Comparison of ENCODE assay signal across 14 mouse cellular contexts in genomic region chr13:97311340-97311739, GRCm38 (mm10).
DNase-seq lines count a peak whose midpoint lies in the region; ATAC-seq lines count a peak whose summit lies in the region.
"Had no signal": no experiment of that assay in that cellular context is flagged by ENCODE, and none has a peak within 500 bp of the region (broad histone marks: within the 10 kb centered on the region; RNA-seq: fewer than 3 reads in every experiment).

No protein-coding gene starts in this region.

- ATAC-seq in hindbrain, embryonic 13.5 days (ENCODE audit: low FRiP score) = no peak
- ATAC-seq in lung, embryonic 15.5 days (ENCODE audit: borderline replicate concordance, extremely low read depth, low FRiP score, low TSS enrichment) = no peak

- H3K27ac ChIP-seq in hindbrain, embryonic 10.5 days = peak overlapping the region; percentile 77
- H3K27ac ChIP-seq in hindbrain, embryonic 13.5 days = no peak overlapping the region
- H3K27ac ChIP-seq in lung, embryonic 15.5 days = peak overlapping the region; percentile 51; the same call in 1 of the 2 replicates
- peak overlapping the region; percentile 76 for H3K27ac ChIP-seq in embryonic facial prominence, embryonic 10.5 days (replicated peaks)
- H3K27ac ChIP-seq: limb, embryonic 12.5 days had no signal

- H3K4me3 ChIP-seq in hindbrain, embryonic 10.5 days = no peak overlapping the region
- H3K4me3 ChIP-seq in hindbrain, embryonic 13.5 days = no peak overlapping the region
- H3K4me3 ChIP-seq in lung, embryonic 15.5 days = no peak overlapping the region
- no peak overlapping the region for H3K4me3 ChIP-seq in embryonic facial prominence, embryonic 10.5 days
- H3K4me3 ChIP-seq: limb, embryonic 12.5 days had no signal

- H3K9me3 ChIP-seq in hindbrain, embryonic 10.5 days = no peaks in the 10 kb centered on the region
- H3K9me3 ChIP-seq in hindbrain, embryonic 13.5 days = no peaks in the 10 kb centered on the region
- no peaks in the 10 kb centered on the region for H3K9me3 ChIP-seq in lung, embryonic 15.5 days
- no peaks in the 10 kb centered on the region for H3K9me3 ChIP-seq in embryonic facial prominence, embryonic 10.5 days
- H3K9me3 ChIP-seq: limb, embryonic 12.5 days had no signal

- no peak overlapping the region; the same call in 1 of the 2 replicates for H3K9ac ChIP-seq in hindbrain, embryonic 13.5 days
- H3K9ac ChIP-seq in lung, embryonic 15.5 days = no peak overlapping the region
- H3K9ac ChIP-seq: limb, embryonic 12.5 days had no signal

- peaks cover 46% of the 10 kb centered on the region for H3K4me1 ChIP-seq in hindbrain, embryonic 10.5 days (replicated peaks)
- peaks cover 27% of the 10 kb centered on the region for H3K4me1 ChIP-seq in hindbrain, embryonic 13.5 days (replicated peaks)
- H3K4me1 ChIP-seq in lung, embryonic 15.5 days = peaks cover 31% of the 10 kb centered on the region
- peaks cover 43% of the 10 kb centered on the region for H3K4me1 ChIP-seq in embryonic facial prominence, embryonic 10.5 days

- DNase-seq in hindbrain, embryonic 10.5 days (ENCODE audit: low spot score) = peak; percentile 65
- DNase-seq in lung, postnatal 10 days = no peak
- DNase-seq in brain, adult 2 months (ENCODE audit: low read depth, low spot score) = peak; percentile 15
- peak; percentile 31 for DNase-seq in embryonic facial prominence, embryonic 10.5 days (ENCODE audit: low spot score)
- no peak for DNase-seq in left cerebral cortex, adult 11 months (ENCODE audit: low spot score)
- DNase-seq in cerebellum, adult 11 months = no peak
- DNase-seq: cerebellum, postnatal 10 days; gastrocnemius, postnatal 10 days; right cerebral cortex, postnatal 14 days; thymus, postnatal 4 days had no signal

- peaks cover 9% of the 10 kb centered on the region; the same call in 1 of the 2 replicates for H3K27me3 ChIP-seq in hindbrain, embryonic 10.5 days (ENCODE audit: insufficient read depth, poor library complexity, severe bottlenecking)
- no peaks in the 10 kb centered on the region for H3K27me3 ChIP-seq in hindbrain, embryonic 13.5 days
- H3K27me3 ChIP-seq in lung, embryonic 15.5 days = no peaks in the 10 kb centered on the region
- 0 out of 2 replicates have a peak, but pooled peaks cover 3% of the 10 kb centered on the region for H3K27me3 ChIP-seq in embryonic facial prominence, embryonic 10.5 days (replicated peaks; ENCODE audit: low read depth, poor library complexity, severe bottlenecking)
- H3K27me3 ChIP-seq: CH12.LX; limb, embryonic 12.5 days had no signal

- no peaks in the 10 kb centered on the region for H3K36me3 ChIP-seq in hindbrain, embryonic 10.5 days
- H3K36me3 ChIP-seq in hindbrain, embryonic 13.5 days = no peaks in the 10 kb centered on the region
- H3K36me3 ChIP-seq in lung, embryonic 15.5 days = no peaks in the 10 kb centered on the region
- no peaks in the 10 kb centered on the region for H3K36me3 ChIP-seq in embryonic facial prominence, embryonic 10.5 days (replicated peaks)
- H3K36me3 ChIP-seq: limb, embryonic 12.5 days had no signal

- 6% methylated on average over 4 of the region's 4 CpGs for WGBS in hindbrain, embryonic 10.5 days
- WGBS in hindbrain, embryonic 13.5 days = 3% methylated on average over 4 of the region's 4 CpGs
- WGBS in lung, embryonic 15.5 days = 27% methylated on average over 4 of the region's 4 CpGs
- WGBS in embryonic facial prominence, embryonic 10.5 days = 8% methylated on average over 4 of the region's 4 CpGs

- no peak overlapping the region for H3K4me2 ChIP-seq in hindbrain, embryonic 13.5 days
- H3K4me2 ChIP-seq in lung, embryonic 15.5 days = no peak overlapping the region
- H3K4me2 ChIP-seq: limb, embryonic 12.5 days had no signal

Comparison
In these comparisons a context has a peak if more than half of its experiments do, and no peak if none do; other contexts are left out.
1. DNase-seq: peak in hindbrain, embryonic 10.5 days (single experiment), brain, adult 2 months (single experiment) and embryonic facial prominence, embryonic 10.5 days (single experiment); none in lung, postnatal 10 days (single experiment), left cerebral cortex, adult 11 months (single experiment) and cerebellum, adult 11 months (single experiment).